Mouse (Mus musculus): ENCODE results near the gene Akap6. TPM values are rescaled to one million over a fixed set of nuclear protein-coding genes. Genes with fewer than 3 reads are reported as not detected.

Akap6 gene
- total and polyA plus RNA-seq, 3 experiments, result 0.12 to 0.42 (median 0.33) TPM

Other genes with a start within 250 kb of the Akap6 start
- gene Arhgap5, start 195.4 kb upstream of the Akap6 start, total RNA-seq (2012; rRNA removed), result 12.0 and 13.0 TPM in 2 replicates
- 42.7 and 45.5 TPM in 2 replicates for gene Arhgap5, start 195.4 kb upstream of the Akap6 start, total RNA-seq (2014; rRNA removed)
- 11.1 and 13.0 TPM in 2 replicates for gene Arhgap5, start 195.4 kb upstream of the Akap6 start, polyA plus RNA-seq (2012; ENCODE audit: insufficient read length, low read depth)